Mouse (Mus musculus): Measurements from ENCODE around the gene Slc22a6.

Slc22a6 gene

DNA sequence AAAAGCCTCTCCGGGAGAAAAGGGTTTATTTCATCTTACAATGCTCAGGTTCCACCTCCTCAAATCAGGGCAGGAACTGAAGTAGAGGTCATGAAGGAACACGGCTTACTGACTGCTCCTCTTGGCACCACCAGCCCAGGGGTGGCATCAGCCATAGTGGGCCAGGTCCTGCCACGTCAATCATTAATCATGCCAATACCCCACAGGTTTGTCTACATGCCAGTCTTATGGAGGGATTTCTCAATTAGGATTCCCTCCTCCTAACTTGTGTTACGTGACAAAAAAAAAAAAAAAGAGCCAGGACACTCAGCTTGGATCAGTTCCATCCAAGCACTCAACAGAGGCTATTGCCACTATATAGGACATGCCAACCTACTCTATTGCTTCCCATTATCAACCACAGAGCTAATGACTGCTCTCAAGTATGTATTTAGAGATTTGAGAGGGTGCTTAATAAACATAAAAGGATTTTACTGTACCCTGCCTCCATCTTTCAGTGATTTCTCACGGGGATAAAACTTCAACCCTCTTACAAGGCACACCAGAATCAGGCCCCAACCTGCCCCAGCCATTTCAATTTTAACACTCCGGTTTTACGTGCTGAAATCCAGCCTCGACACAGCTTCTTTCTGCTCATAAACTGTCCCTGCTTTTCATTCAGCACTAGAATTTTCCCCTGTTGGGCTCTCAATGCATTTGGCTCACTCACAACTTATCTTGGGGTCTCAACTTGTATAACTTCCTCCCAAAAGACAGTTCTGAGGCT is 6.3 kb upstream of the Slc22a6 start:
- DNase-seq = no peak

DNA sequence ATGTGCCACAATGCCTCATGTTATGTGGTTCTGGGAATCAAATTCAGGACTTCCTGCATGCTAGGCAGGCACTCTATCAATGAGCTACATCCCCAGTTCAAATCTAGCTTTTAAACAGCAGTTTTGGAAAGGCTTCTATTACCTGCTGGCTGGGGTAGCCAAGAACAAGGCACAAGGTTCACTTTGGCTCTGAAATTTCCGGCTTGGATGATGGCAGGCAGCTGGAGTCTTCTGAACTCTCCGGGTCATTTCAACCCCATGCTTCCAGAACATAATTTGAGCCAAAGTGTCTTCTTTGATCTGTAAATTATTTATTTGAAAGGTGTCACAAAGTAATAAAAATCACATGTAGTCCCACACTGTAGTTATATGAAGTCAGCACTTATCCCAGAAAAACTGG is 4.7 kb upstream of the Slc22a6 start:
- DNase-seq = no peak

DNA sequence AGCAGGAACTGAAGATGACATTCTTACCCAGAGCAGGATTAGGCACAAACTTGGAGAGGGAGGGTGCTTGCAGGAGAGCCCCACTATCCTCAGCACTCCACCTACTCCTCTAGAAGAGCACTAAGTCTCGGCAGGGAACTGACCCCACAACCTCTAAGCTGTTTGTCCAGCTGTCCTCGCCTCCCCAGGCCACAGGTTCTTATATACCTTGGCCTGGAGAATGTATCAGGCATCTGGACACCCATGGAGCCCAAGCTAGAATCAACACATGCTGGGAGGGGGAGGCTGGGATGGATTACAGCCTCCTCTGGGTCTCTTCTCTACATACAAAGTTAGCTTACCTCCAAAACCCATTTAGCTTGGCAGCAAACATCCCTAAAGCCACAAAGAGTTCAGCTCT is 3.5 kb upstream of the Slc22a6 start:
- DNase-seq = no peak

GRCm38 (mm10) chr19:8616314-8616713 is 1.5 kb upstream of the Slc22a6 start:
- no peak for DNase-seq

- no peak for DNase-seq
These were observed 3.3 kb downstream of the Slc22a6 start for GRCm38 (mm10) chr19:8621098-8621497.

- DNase-seq = no peak
These were observed 12.4 kb downstream of the Slc22a6 start for GRCm38 (mm10) chr19:8630249-8630648.

- no peak for DNase-seq
These were observed 13.0 kb downstream of the Slc22a6 start for GRCm38 (mm10) chr19:8630826-8631225.

DNA sequence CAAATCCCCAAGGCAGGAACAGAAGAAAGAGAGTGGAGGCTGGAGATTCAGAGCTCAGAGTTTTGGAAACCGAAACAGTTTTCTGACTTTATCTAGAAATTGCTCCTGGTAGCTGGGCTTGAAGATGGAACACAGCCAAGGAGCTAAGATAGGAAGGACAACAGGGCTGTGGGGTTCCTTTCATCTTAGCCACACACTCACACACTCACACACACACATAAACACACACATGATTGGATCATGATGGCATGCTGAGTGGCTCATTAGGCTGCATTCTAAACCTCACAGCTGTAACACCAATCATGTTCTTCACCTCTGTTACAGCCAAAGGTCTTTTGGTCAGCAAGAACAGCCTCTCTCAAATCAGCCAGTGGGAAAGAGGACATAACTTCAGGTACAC is 14.2 kb downstream of the Slc22a6 start:
- no peak for DNase-seq

GRCm38 (mm10) chr19:8642086-8642485 is 24.2 kb downstream of the Slc22a6 start:
- no peak for DNase-seq

DNA sequence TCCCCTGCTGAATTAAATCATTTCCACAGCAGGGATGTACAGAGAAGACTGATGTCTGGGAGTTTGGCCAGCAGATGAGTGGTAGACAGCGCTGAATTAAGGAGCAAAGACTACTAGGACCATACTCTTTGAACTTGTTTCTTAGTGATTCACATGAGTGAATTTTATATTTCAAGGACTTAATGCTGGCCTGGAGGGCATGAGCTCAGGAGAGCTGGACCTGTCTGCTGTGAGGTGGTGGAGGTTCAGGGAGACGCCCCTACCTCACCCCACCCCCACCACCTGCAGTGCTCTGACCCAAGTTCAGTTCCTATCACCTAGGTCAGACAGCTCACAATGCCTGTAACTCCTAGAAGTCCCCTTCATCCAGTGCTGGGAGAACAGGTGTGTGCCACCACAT is 28.6 kb downstream of the Slc22a6 start:
- DNase-seq = no peak

DNA sequence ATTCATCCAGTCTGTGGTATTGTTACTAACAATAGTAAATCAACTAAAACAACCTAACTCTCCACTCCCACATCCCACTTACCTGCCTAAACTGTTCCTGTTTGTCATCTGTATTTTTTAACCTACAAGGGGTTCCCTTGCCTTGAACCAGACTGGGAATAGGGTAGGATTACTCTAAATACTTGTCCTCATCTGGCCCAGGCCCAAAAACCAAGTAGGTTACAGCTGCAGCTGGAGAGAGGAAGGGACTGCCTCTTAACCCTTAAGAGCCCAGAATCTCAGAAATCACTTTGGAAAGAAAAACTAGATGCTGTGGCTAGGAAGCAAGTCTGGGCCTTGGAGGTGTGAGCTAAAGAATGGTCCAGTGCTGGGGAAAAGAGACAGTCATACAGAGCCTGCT is 38.0 kb downstream of the Slc22a6 start:
- no peak for DNase-seq

DNA sequence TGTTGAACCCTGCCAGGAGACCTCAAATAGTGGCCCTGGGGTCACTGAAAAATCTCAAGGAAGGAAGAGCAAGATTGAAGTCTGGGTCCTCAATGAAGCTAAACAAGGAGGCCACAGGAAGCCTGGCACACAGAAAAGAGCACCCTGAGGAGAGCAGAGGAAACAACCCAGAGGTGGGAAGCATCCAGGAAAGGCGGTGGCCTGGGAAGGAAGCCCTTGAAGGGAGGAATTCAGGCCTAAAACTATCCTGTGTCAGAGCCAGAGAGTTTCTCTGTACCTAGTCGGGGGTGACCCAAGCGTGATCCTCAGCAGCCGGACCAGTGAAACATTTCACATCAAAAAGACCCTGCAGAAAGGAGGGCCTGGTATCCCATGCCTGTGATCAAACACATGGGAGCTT is 38.5 kb downstream of the Slc22a6 start:
- no peak for DNase-seq

GRCm38 (mm10) chr19:8661821-8662307 is 44.0 kb downstream of the Slc22a6 start:
- DNase-seq = no peak

DNA sequence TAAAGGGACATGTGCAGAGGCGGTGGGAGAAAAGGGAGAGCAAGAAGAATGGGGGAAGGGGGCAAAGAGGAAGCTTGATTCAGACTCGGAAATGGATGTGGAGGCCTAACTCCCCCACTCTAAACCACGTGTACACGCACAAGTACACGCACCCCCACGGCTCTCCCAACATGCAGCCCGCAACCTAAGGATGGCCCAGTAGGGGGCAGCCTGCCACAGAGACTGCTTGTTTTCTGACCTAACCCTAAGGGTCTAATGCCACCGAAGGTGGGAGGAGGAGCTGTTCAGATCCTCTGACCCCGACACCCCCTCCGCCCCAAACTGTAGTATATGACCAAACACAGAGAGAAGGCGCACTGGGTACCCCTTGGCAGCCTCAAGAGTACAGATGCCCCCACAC is 44.5 kb downstream of the Slc22a6 start:
- DNase-seq = peak; percentile 65 to 70

- DNase-seq = no peak
These were observed 45.6 kb downstream of the Slc22a6 start, which contains the start of gene Chrm1 for GRCm38 (mm10) chr19:8663360-8663839. TSS of gene Chrm1 (plus strand) at chr19:8663789.

GRCm38 (mm10) chr19:8663911-8664421 is 46.1 kb downstream of the Slc22a6 start:
- DNase-seq = no peak

- no peak for DNase-seq
These were observed 47.0 kb downstream of the Slc22a6 start for GRCm38 (mm10) chr19:8664859-8665258.

- no peak for DNase-seq
These were observed 47.9 kb downstream of the Slc22a6 start for GRCm38 (mm10) chr19:8665746-8666145.

DNA sequence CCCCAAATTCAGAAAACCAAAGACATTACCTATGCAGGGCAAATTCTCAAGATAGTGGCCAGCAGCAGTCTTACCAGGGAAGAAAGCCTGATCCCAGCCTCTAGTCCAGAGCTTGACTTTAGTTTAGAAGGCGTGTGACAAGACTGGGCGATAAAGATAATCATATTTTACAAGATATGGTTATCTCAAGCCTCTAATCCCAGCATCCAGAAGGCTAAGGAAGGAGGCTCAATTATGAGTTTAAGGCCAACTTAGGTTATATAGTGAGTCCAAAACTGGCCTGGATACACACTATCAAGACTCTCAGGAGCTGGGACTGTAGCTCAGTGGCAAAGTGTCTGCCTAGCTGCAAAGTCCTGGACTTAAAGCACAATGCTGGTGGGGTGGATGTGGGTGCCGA is 55.0 kb downstream of the Slc22a6 start:
- DNase-seq = no peak

DNA sequence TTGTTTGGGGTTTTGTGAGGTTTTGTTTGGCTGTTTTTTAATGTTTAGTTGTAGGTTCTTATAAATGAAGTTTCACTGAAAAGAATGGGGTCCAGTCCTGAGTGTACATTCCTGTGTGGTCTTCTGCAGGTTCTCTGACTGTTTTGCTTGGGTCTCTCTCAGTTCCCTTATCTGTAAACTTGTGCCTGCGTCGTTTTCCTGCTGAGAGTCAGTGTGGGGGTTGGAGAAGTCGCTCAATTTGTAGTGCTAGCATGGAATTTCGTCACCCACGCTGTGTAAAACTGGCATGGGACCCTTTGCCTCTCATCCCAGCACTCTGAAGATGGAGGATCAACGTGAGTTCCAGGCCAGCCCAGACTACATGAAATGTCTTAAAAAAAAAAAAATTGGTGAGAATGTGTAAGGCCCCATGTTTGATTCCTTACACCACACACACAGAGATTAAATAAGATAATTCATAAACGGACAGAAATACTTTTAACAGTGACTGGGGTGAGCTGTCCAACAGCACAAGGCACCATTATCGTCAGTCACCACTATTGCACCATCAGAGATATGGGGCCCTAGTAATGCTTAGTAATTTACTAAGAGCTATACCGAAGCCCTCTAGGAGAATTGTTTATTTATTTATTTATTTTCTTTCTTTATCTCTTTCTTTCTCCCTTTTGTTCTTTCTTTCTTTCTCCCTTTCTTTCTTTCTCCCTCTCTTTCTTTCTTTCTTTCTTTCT is 55.7 kb downstream of the Slc22a6 start:
- no peak for DNase-seq

All from B cell, adult 2 months (primary cell).